Mouse (Mus musculus) limb, embryonic 12.5 days (tissue): ENCODE measurements around the gene Glra4. TPM values are rescaled to one million over a fixed set of nuclear protein-coding genes. Genes with fewer than 3 reads are reported as not detected.

ENCODE experiments used
- ATAC-seq: fragments of 200-750 bp; cut with Nextera tagmentation; 2 replicates; pipeline ENCODE4 v1.8.0; 2017; ENCODE audit warnings: low read depth, moderate TSS enrichment; ENCODE audit not compliant: insufficient number of reproducible peaks, insufficient read depth, low FRiP score, low TSS enrichment
- H3K27ac ChIP-seq: fragments of 300-500 bp; sonication (generic); 2 replicates; pipeline ENCODE4 v1.5.1; 2016; ENCODE audit warnings: mild to moderate bottlenecking, moderate library complexity
- H3K27me3 ChIP-seq: fragments of 300-500 bp; sonication (generic); 2 replicates; pipeline ENCODE4 v1.6.1; 2016; ENCODE audit warnings: mild to moderate bottlenecking, moderate library complexity
- H3K36me3 ChIP-seq: fragments of 300-500 bp; sonication (generic); 2 replicates; pipeline ENCODE4 v1.6.1; 2016; ENCODE audit warnings: mild to moderate bottlenecking, moderate library complexity
- H3K4me1 ChIP-seq: fragments of 300-500 bp; sonication (generic); replicated peaks from 2 replicates; pipeline ENCODE4 v1.6.1; 2016
- H3K4me2 ChIP-seq: fragments of 300-500 bp; sonication (generic); 2 replicates; pipeline ENCODE4 v1.6.1; 2016; ENCODE audit warnings: mild to moderate bottlenecking, moderate library complexity
- H3K4me3 ChIP-seq: fragments of 300-500 bp; sonication (generic); replicated peaks from 2 replicates; pipeline ENCODE4 v1.5.1; 2016; ENCODE audit warnings: mild to moderate bottlenecking
- H3K9ac ChIP-seq: fragments of 300-500 bp; sonication (generic); replicated peaks from 2 replicates; pipeline ENCODE4 v1.6.1; 2016; ENCODE audit warnings: mild to moderate bottlenecking, moderate library complexity
- H3K9me3 ChIP-seq: fragments of 300-500 bp; sonication (generic); 2 replicates; pipeline ENCODE4 v1.6.1; 2016; ENCODE audit warnings: mild to moderate bottlenecking, moderate library complexity
- WGBS: fragments of 180-500 bp; shearing (Covaris S2); methylation state at CpG from one replicate; pipeline ENCODE4 v1.1.7; 2016; 5-methylcytosine and 5-hydroxymethylcytosine counted together
- polyA plus RNA-seq: library from polyadenylated mRNA; unstranded; fragments of >200 nt; fragmentation: Nextera tagmentation; extraction: Ambion mirVana; gene quantifications from 2 replicates; pipeline ENCODE4 v1.2.1, GENCODE M21; 2016

Gene Glra4
- polyA plus RNA-seq, 1 experiment from 2014 or later: not detected

DNA sequence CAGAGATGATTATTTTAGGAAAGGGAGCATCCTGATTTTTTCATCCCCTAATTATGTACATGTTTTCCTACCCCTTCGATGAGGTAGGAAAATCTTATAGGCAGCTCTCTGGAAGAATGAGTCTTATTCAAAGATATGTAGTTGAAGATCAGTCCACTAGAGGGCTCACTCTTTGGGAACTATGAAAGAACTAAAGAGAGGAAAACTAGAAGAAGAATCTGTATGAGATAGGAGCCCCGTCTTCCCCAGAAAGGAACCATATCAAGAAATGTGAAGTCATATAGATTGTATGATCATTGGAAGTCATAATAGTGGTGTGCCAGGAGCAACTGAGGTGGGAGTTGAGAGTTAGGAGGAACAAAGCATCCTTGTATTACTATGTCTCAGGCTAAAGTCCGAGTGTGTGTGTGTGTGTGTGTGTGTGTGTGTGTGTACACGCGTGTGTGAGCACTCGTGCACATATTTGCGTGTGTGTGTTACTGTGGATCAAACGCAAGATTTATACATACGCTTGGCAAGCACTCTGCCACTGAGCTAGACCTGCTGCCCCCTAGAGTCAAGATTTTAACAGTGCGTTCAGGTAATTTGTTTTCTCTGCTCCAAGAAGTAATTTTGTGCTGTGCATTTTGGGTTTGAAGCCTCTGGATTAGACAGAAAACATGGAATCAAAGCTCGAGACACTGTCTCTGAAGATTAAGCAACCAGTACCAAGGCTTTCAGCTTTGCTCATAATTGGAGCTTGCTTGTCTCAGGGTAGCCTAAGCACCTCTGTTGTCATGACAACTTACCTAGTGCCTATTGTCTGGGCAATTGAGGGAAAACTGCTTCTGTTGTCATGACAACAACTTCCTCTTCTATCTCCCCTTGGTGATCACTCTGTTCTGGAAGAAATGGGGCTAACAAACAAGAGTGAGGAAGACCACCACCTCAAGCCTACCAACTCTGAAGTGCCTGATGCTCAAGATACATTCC lies 18.6 kb downstream of the Glra4 start:
- H3K4me2 ChIP-seq: no peak overlapping the region
- H3K27me3 ChIP-seq: peaks cover 5% of the 10 kb centered on the region; the same call in 1 of the 2 replicates
- no peak overlapping the region for H3K9ac ChIP-seq
- H3K27ac ChIP-seq: no peak overlapping the region
- ATAC-seq: no peak
- peaks cover 13% of the 10 kb centered on the region for H3K36me3 ChIP-seq
- H3K4me1 ChIP-seq: no peaks in the 10 kb centered on the region
- H3K4me3 ChIP-seq: no peak overlapping the region
- H3K9me3 ChIP-seq: no peaks in the 10 kb centered on the region
- 83% methylated on average over 11 of the region's 11 CpGs for WGBS

- no peaks in the 10 kb centered on the region for H3K4me1 ChIP-seq
- H3K4me3 ChIP-seq: no peak overlapping the region
- H3K27ac ChIP-seq: no peak overlapping the region
- no peak overlapping the region for H3K4me2 ChIP-seq
- H3K9me3 ChIP-seq: no peaks in the 10 kb centered on the region
- peaks cover 6% of the 10 kb centered on the region for H3K36me3 ChIP-seq
- WGBS: 91% methylated on average over 3 of the region's 3 CpGs
- no peaks in the 10 kb centered on the region for H3K27me3 ChIP-seq
- ATAC-seq: no peak
- H3K9ac ChIP-seq: no peak overlapping the region
These were observed 24.5 kb downstream of the Glra4 start for GRCm38 (mm10) chrX:136755464-136755863.

DNA sequence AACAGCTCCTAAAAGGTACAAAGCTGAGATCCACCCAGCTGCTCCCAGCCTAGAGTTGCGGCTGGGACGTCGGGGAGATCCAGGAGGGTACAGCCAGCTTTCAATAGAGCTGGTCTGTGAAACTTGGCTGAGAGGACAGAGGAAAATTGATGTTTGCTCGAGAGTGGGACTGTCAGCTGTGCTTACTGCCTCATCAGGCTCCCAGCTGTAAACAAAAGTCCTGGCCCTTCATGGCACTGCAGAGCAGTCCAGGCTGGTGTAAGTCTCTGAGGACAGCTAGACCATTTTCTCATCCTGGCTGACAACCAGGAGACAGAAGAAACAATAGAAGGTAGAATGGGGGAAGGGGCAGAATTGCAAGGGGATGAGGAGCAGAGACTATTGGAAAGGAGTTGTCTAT lies 30.6 kb downstream of the Glra4 start:
- Histone ChIP-seq H3K36me3 (peaks cover 7% of the 10 kb centered on the region; the same call in 1 of the 2 replicates), H3K27me3 (no peaks in the 10 kb centered on the region; the same call in 1 of the 2 replicates), H3K4me1 (no peaks in the 10 kb centered on the region), H3K4me3 (no peak overlapping the region), H3K27ac (no peak overlapping the region), H3K9me3 (no peaks in the 10 kb centered on the region), H3K9ac (no peak overlapping the region), H3K4me2 (no peak overlapping the region)
- ATAC-seq: no peak
- WGBS: 87% methylated on average over 4 of the region's 4 CpGs

GRCm38 (mm10) chrX:136744663-136745062 lies 35.3 kb downstream of the Glra4 start:
- H3K9ac ChIP-seq: no peak overlapping the region
- no peak overlapping the region for H3K4me2 ChIP-seq
- H3K36me3 ChIP-seq: peaks cover 7% of the 10 kb centered on the region; the same call in 1 of the 2 replicates
- H3K27me3 ChIP-seq: peaks cover 2% of the 10 kb centered on the region
- H3K4me3 ChIP-seq: no peak overlapping the region
- 83% methylated on average over 8 of the region's 8 CpGs for WGBS
- H3K27ac ChIP-seq: no peak overlapping the region
- no peaks in the 10 kb centered on the region for H3K4me1 ChIP-seq
- no peaks in the 10 kb centered on the region for H3K9me3 ChIP-seq
- no peak for ATAC-seq

GRCm38 (mm10) chrX:136743459-136743858 lies 36.5 kb downstream of the Glra4 start, which contains the start of gene Morf4l2:
Gene Morf4l2, minus strand, starts transcription at chrX:136743690.
- Histone ChIP-seq H3K9me3 (no peaks in the 10 kb centered on the region), H3K27ac (peak within 1 kb of the TSS; percentile 86), H3K9ac (0 out of 2 replicates have a peak within 1 kb of the TSS, but pooled peaks have one; percentile 51), H3K4me2 (peak within 1 kb of the TSS; percentile 51), H3K36me3 (peaks cover 5% of the 10 kb centered on the region; the same call in 1 of the 2 replicates), H3K27me3 (peaks cover 2% of the 10 kb centered on the region; the same call in 1 of the 2 replicates), H3K4me3 (peak within 1 kb of the TSS; percentile 47), H3K4me1 (0 out of 2 replicates have a peak, but pooled peaks cover 2% of the 10 kb centered on the region)
- ATAC-seq: no peak
- WGBS: 88% methylated on average over 12 of the region's 12 CpGs

DNA sequence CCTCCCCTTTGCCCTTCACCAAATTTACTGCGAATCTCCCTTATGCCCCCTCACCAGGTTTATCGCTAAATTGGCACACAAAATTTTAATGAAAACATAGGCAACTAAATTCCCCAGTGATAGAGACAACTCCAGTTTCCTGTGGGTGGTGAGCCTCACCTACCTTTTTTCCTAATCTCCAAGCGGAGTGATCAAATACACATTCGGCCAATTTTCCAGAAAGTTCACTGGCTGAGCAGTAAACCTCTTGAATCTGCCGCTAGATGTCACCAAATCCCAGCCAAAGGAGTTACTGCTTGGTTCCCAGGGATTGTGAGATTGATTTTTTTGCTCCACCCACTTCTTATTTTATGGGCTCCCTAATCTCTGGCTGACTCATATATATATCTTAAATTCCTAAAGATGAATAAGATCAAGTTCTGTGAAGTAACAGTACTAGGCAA lies 37.3 kb downstream of the Glra4 start:
- Histone ChIP-seq H3K4me3 (peak overlapping the region; percentile 47), H3K27me3 (peaks cover 2% of the 10 kb centered on the region; the same call in 1 of the 2 replicates), H3K9me3 (no peaks in the 10 kb centered on the region), H3K9ac (peak overlapping the region; percentile 51; the same call in 1 of the 2 replicates), H3K27ac (peak overlapping the region; percentile 86), H3K4me1 (0 out of 2 replicates have a peak, but pooled peaks cover 2% of the 10 kb centered on the region), H3K36me3 (peaks cover 6% of the 10 kb centered on the region; the same call in 1 of the 2 replicates), H3K4me2 (peak overlapping the region; percentile 51)
- WGBS: 34% methylated on average over 5 of the region's 5 CpGs
- ATAC-seq: no peak

DNA sequence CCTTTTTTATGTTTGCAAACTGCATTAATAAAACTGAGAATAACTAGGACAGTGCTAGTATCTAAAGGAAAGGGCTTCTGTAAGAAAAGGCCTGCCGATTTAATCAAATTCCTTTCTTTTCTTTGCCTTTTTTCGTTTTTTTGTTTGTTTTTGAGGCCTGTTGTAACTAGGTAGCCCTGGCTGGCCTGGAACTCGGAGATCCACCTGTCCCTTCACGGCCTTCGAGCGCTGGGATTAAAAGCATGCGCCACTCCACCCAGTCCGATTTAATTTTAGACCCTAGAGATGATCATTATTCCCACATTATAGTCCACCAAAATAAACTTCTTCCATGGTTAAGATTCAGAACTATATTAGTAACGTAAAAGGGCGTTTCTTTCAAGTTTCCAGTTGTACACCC lies 37.7 kb downstream of the Glra4 start:
- H3K4me3 ChIP-seq: peak overlapping the region; percentile 47
- H3K36me3 ChIP-seq: peaks cover 6% of the 10 kb centered on the region; the same call in 1 of the 2 replicates
- H3K27ac ChIP-seq: peak overlapping the region; percentile 86
- no peak for ATAC-seq
- no peaks in the 10 kb centered on the region for H3K9me3 ChIP-seq
- peak overlapping the region; percentile 51 for H3K9ac ChIP-seq
- H3K4me1 ChIP-seq: 0 out of 2 replicates have a peak, but pooled peaks cover 2% of the 10 kb centered on the region
- 25% methylated on average over 10 of the region's 10 CpGs for whole genome bisulfite sequencing
- H3K4me2 ChIP-seq: peak overlapping the region; percentile 51
- H3K27me3 ChIP-seq: peaks cover 2% of the 10 kb centered on the region; the same call in 1 of the 2 replicates

GRCm38 (mm10) chrX:136741651-136742201 lies 38.2 kb downstream of the Glra4 start:
- H3K27ac ChIP-seq: peak overlapping the region; percentile 86
- H3K36me3 ChIP-seq: peaks cover 6% of the 10 kb centered on the region; the same call in 1 of the 2 replicates
- H3K9me3 ChIP-seq: no peaks in the 10 kb centered on the region
- peak overlapping the region; percentile 51 for H3K9ac ChIP-seq
- peaks cover 2% of the 10 kb centered on the region; the same call in 1 of the 2 replicates for H3K27me3 ChIP-seq
- peak overlapping the region; percentile 47 for H3K4me3 ChIP-seq
- H3K4me2 ChIP-seq: peak overlapping the region; percentile 51
- H3K4me1 ChIP-seq: 0 out of 2 replicates have a peak, but pooled peaks cover 2% of the 10 kb centered on the region
- ATAC-seq: peak; percentile 79
- 27% methylated on average over 44 of the region's 46 CpGs for WGBS

GRCm38 (mm10) chrX:136740791-136741650 lies 38.9 kb downstream of the Glra4 start:
- Histone ChIP-seq H3K27ac (peak overlapping the region; percentile 86), H3K9ac (peak overlapping the region; percentile 65), H3K36me3 (peaks cover 6% of the 10 kb centered on the region; the same call in 1 of the 2 replicates), H3K4me2 (0 out of 2 replicates have a peak overlapping the region, but pooled peaks have one; percentile 61), H3K4me3 (peak overlapping the region; percentile 47), H3K27me3 (peaks cover 2% of the 10 kb centered on the region; the same call in 1 of the 2 replicates), H3K9me3 (no peaks in the 10 kb centered on the region), H3K4me1 (0 out of 2 replicates have a peak, but pooled peaks cover 2% of the 10 kb centered on the region)
- peak; percentile 99 for ATAC-seq
- WGBS: 15% methylated on average over 39 of the region's 39 CpGs
